In the genomic region with DNA sequence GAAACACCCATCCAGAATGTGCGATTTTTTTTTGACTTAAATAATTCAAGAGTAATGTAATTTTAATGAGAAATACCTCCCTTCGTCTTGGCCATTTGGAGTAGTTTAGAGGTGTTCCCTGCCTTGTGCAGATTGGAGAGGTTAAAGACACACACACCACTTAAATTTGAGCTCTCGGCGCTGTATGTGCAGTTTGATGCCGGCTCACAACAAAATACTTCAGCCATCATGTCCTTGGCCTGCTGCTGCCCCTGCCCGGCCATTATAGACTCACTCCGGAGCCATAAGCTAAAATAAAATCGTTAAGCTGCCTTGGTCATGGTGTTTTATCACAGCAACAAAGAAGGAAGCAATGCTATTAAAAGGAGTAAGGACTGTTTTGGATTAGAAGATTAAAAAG, we compare ENCODE assay signal across 9 mouse cellular contexts. TPM values are rescaled to one million over a fixed set of nuclear protein-coding genes. Genes with fewer than 3 reads are reported as not detected.
DNase-seq lines count a peak whose midpoint lies in the region; ATAC-seq and TF ChIP-seq lines count a peak whose summit lies in the region.
"Had no signal": no experiment of that assay in that cellular context is flagged by ENCODE, and none has a peak within 500 bp of the region (broad histone marks: within the 10 kb centered on the region; RNA-seq: fewer than 3 reads in every experiment).

No protein-coding gene starts in this region.

- H3K36me3 ChIP-seq in heart, embryonic 13.5 days: peaks cover 27% of the 10 kb centered on the region
- H3K36me3 ChIP-seq in ES-E14 (ENCODE audit: control insufficient read depth, insufficient read depth, low read length, poor library complexity, severe bottlenecking) (peaks cover 16% of the 10 kb centered on the region), macrophage (ENCODE audit: inconsistent target) (peaks cover 26% of the 10 kb centered on the region)
- H3K36me3 ChIP-seq in forebrain, postnatal 0 days (ENCODE audit: insufficient read depth): peaks cover 17% of the 10 kb centered on the region

- no peaks in the 10 kb centered on the region for H3K27me3 ChIP-seq in heart, embryonic 13.5 days (replicated peaks)
- H3K27me3 ChIP-seq in forebrain, postnatal 0 days (ENCODE audit: insufficient read depth, low read length): no peaks in the 10 kb centered on the region

- peak overlapping the region; percentile 91; the same call in 1 of the 2 replicates for H3K27ac ChIP-seq in heart, embryonic 13.5 days (replicated peaks)
- H3K27ac ChIP-seq in ES-E14 (ENCODE audit: insufficient read depth, low read depth, low read length, poor library complexity, severe bottlenecking): peak overlapping the region; percentile 81
- H3K27ac ChIP-seq in forebrain, postnatal 0 days (ENCODE audit: low read depth, low read length): peak overlapping the region; percentile 93; the same call in 1 of the 2 replicates
- peak overlapping the region; percentile 74 for H3K27ac ChIP-seq in macrophage

- no peaks in the 10 kb centered on the region for H3K9me3 ChIP-seq in heart, embryonic 13.5 days
- H3K9me3 ChIP-seq in ES-E14 (ENCODE audit: control insufficient read depth, insufficient read depth, low read depth, low read length): no peaks in the 10 kb centered on the region
- H3K9me3 ChIP-seq in forebrain, postnatal 0 days (ENCODE audit: low read length): no peaks in the 10 kb centered on the region

- TF ChIP-seq CTCF in forebrain, postnatal 0 days (IDR thresholded peaks at IDR 0.05; ENCODE audit: low read depth): no peak

- peak overlapping the region; percentile 99 for H3K4me3 ChIP-seq in heart, embryonic 13.5 days
- H3K4me3 ChIP-seq in ES-E14 (ENCODE audit: insufficient read depth in 1 of 2, low read depth in 1 of 2, low read length in 2 of 2, poor library complexity in 1 of 2, severe bottlenecking in 1 of 2) (peak overlapping the region; percentile 84 to 85), macrophage (ENCODE audit: inconsistent target) (peak overlapping the region; percentile 92)
- peak overlapping the region; percentile 89 for H3K4me3 ChIP-seq in forebrain, postnatal 0 days (ENCODE audit: low read depth, low read length)

- H3K9ac ChIP-seq in heart, embryonic 13.5 days: peak overlapping the region; percentile 91
- H3K9ac ChIP-seq in ES-E14 (ENCODE audit: insufficient read depth, low read depth, low read length, poor library complexity, severe bottlenecking): peak overlapping the region; percentile 92
- H3K9ac ChIP-seq in forebrain, postnatal 0 days: peak overlapping the region; percentile 94

- in situ Hi-C loops in ES-E14 (cut with MboI; ENCODE audit: low sequenced_read_pairs in 2 of 2, unreplicated experiment in 2 of 2): loop anchor here in 1 of 2 experiments (10.0 kb wide), 1 partner anchor 183 kb away; no protein-coding TSS in a partner anchor

- peaks cover 44% of the 10 kb centered on the region for H3K79me2 ChIP-seq in macrophage (ENCODE audit: inconsistent target)

- DNase-seq in heart, adult 8-10 months (ENCODE audit: low spot score): no peak
- DNase-seq in ES-E14 (ENCODE audit: low read depth, low spot score): no peak
- no peak for DNase-seq in forebrain, postnatal 0 days
- no peak for DNase-seq in right cerebral cortex, adult 2 months (ENCODE audit: low spot score in 2 of 2)
- DNase-seq in adrenal gland, postnatal 4 days (ENCODE audit: low spot score in 2 of 2): no peak
- DNase-seq in embryo, embryonic 11 days: no peak

- WGBS in heart, embryonic 13.5 days: 40% methylated on average over 8 of the region's 8 CpGs
- 53% methylated on average over 8 of the region's 8 CpGs for WGBS in forebrain, postnatal 0 days
- 42% methylated on average over 8 of the region's 8 CpGs for WGBS in macrophage (ENCODE audit: missing documents)

- no peak for ATAC-seq in heart, embryonic 13.5 days (ENCODE audit: extremely low read depth, insufficient number of reproducible peaks, low FRiP score, low TSS enrichment)
- ATAC-seq in forebrain, postnatal 0 days: no peak

- peak overlapping the region; percentile 84 for H3K4me2 ChIP-seq in heart, embryonic 13.5 days
- H3K4me2 ChIP-seq in forebrain, postnatal 0 days (ENCODE audit: low read depth): peak overlapping the region; percentile 74

- peaks cover 30% of the 10 kb centered on the region for H3K4me1 ChIP-seq in heart, embryonic 13.5 days
- peaks cover 2 to 12% of the 10 kb centered on the region in 2 experiments; a peak in 3 of 4 replicates for H3K4me1 ChIP-seq in ES-E14 (ENCODE audit: control insufficient read depth in 2 of 2, insufficient read depth in 2 of 2, low read length in 2 of 2, poor library complexity in 1 of 2)
- H3K4me1 ChIP-seq in forebrain, postnatal 0 days (ENCODE audit: insufficient read depth): peaks cover 7% of the 10 kb centered on the region; the same call in 1 of the 2 replicates

TF ChIP-seq in ES-E14, 5 proteins besides CTCF, POLR2A, EP300 and RAD21:
- no peak for TF ChIP-seq ZC3H11A (IDR thresholded peaks at IDR 0.05; ENCODE audit: borderline replicate concordance, low read depth, low read length)
- no peak for TF ChIP-seq HCFC1 (IDR thresholded peaks at IDR 0.05; ENCODE audit: borderline replicate concordance, insufficient read depth, low read length)
- no peak for TF ChIP-seq MAFK (IDR thresholded peaks at IDR 0.05; ENCODE audit: insufficient read depth, low read depth, low read length)
- no peak for TF ChIP-seq CHD2 (IDR thresholded peaks at IDR 0.05; ENCODE audit: low read depth, low read length)
- TF ChIP-seq ZNF384 (IDR thresholded peaks at IDR 0.05; ENCODE audit: low read depth, low read length): no peak

RNA-seq across cellular contexts. Expression of a gene that starts 1.0 kb away (rescaled TPM):
- polyA plus RNA-seq in heart, embryonic 13.5 days (2015; fragmentation: Nextera tagmentation; extraction: Ambion mirVana): 27.8 and 28.8 TPM in 2 replicates
- 10 to 100 TPM; 31.9 to 37.5 (median 33.3) TPM for total RNA-seq in heart, adult 8-10 months (2022)
- 32.6 and 37.4 TPM in 2 replicates for total RNA-seq in ES-E14 (2012; rRNA removed)
- 13.9 and 15.5 TPM in 2 replicates for total RNA-seq in forebrain, postnatal 0 days (2014; rRNA removed)
- polyA plus RNA-seq in forebrain, postnatal 0 days (2015; fragmentation: Nextera tagmentation; extraction: Ambion mirVana): 33.9 and 39.3 TPM in 2 replicates
- total RNA-seq in macrophage (2018; cell fraction: chromatin; rRNA removed): 10 to 100 TPM; 22.2 to 58.6 (median 33.4) TPM
- 10 to 100 TPM; 35.2 to 49.6 (median 40.7) TPM for total RNA-seq in macrophage (2018; cell fraction: cytosol; rRNA removed)
- 10 to 100 TPM; 39.6 to 68.1 (median 46.7) TPM for total RNA-seq in macrophage (2018; cell fraction: nucleus; rRNA removed)
- 36.4 to 45.9 TPM (median 38.2 TPM) in 3 replicates for polyA plus RNA-seq in macrophage (2018)
- 10 to 100 TPM; 49.1 to 52.1 TPM for total RNA-seq in adrenal gland, postnatal 4 days (2021)

RNA-seq across cellular contexts. Expression of a gene that starts 19.8 kb away (rescaled TPM):
- not detected in 2 replicates for polyA plus RNA-seq in heart, embryonic 13.5 days (2015; fragmentation: Nextera tagmentation; extraction: Ambion mirVana)
- not detected for total RNA-seq in heart, adult 8-10 months (2022)
- total RNA-seq in ES-E14 (2012; rRNA removed): not detected in 2 replicates
- not detected in 2 replicates for total RNA-seq in forebrain, postnatal 0 days (2014; rRNA removed)
- not detected in 2 replicates for polyA plus RNA-seq in forebrain, postnatal 0 days (2015; fragmentation: Nextera tagmentation; extraction: Ambion mirVana)
- not detected for total RNA-seq in macrophage (2018; cell fraction: chromatin; rRNA removed)
- total RNA-seq in macrophage (2018; cell fraction: cytosol; rRNA removed): not detected
- total RNA-seq in macrophage (2018; cell fraction: nucleus; rRNA removed): not detected
- not detected in 3 replicates for polyA plus RNA-seq in macrophage (2018)
- total RNA-seq in adrenal gland, postnatal 4 days (2021): not detected
- polyA plus RNA-seq: large intestine, adult 2 months had no signal
